Mouse (Mus musculus) MEL (cell line): ENCODE data around the gene Myo3a. TPM values are rescaled to one million over a fixed set of nuclear protein-coding genes. Genes with fewer than 3 reads are reported as not detected.

Experiments
- DNase-seq: peaks from one replicate; pipeline ENCODE4 v3.0.0; 2011; ENCODE audit warnings: low read depth, low spot score
- H3K27ac ChIP-seq: 2 replicates; pipeline ENCODE4 v1.5.1; 2012; ENCODE audit warnings: low read depth, mild to moderate bottlenecking, control low read depth, low read length, moderate library complexity; ENCODE audit not compliant: control insufficient read depth
- H3K27me3 ChIP-seq, 2 experiments: fragments of 150-350 bp in 1 of 2; sonication (generic) in 1 of 2; 2 replicates each; pipeline ENCODE4 v1.6.1; 2012; ENCODE audit warnings: low read length in 2 of 2, mild to moderate bottlenecking in 2 of 2, improper control_type of control experiment in 1 of 2, moderate library complexity in 1 of 2; ENCODE audit not compliant: insufficient read depth in 2 of 2, control insufficient read depth in 1 of 2
- H3K36me3 ChIP-seq, 2 experiments: 2 replicates each; pipeline ENCODE4 v1.6.1; 2012 to 2014; ENCODE audit warnings: low read length in 2 of 2, improper control_type of control experiment in 1 of 2, inconsistent platforms in 1 of 2, mild to moderate bottlenecking in 1 of 2; ENCODE audit not compliant: insufficient read depth in 2 of 2, control insufficient read depth in 1 of 2
- H3K4me1 ChIP-seq, 2 experiments: fragments of 150-350 bp in 1 of 2; sonication (generic) in 1 of 2; 2 replicates each; pipeline ENCODE4 v1.6.1; 2012; ENCODE audit warnings: low read length in 2 of 2, improper control_type of control experiment in 1 of 2, mild to moderate bottlenecking in 1 of 2; ENCODE audit not compliant: insufficient read depth in 2 of 2, control insufficient read depth in 1 of 2
- H3K4me3 ChIP-seq, 2 experiments: fragments of 150-350 bp in 1 of 2; sonication (generic) in 1 of 2; 2 replicates each; pipeline ENCODE4 v1.5.1; 2012; ENCODE audit warnings: low read depth in 2 of 2, low read length in 2 of 2, mild to moderate bottlenecking in 2 of 2, moderate library complexity in 2 of 2, control low read depth in 1 of 2, improper control_type of control experiment in 1 of 2; ENCODE audit not compliant: control insufficient read depth in 1 of 2, insufficient read depth in 1 of 2
- H3K79me2 ChIP-seq: 2 replicates; pipeline ENCODE4 v1.6.1; 2012; ENCODE audit warnings: mild to moderate bottlenecking, low read length, moderate library complexity; ENCODE audit not compliant: control insufficient read depth, poor library complexity, insufficient read depth
- H3K9ac ChIP-seq: 2 replicates; pipeline ENCODE4 v1.6.1; 2012; ENCODE audit warnings: low read depth, mild to moderate bottlenecking, control low read depth, low read length, moderate library complexity; ENCODE audit not compliant: control insufficient read depth, poor library complexity, severe bottlenecking
- H3K9me3 ChIP-seq: fragments of 150-350 bp; sonication (generic); replicated peaks from 2 replicates; pipeline ENCODE4 v1.6.1; 2012; ENCODE audit warnings: mild to moderate bottlenecking, low read length, improper control_type of control experiment, moderate library complexity; ENCODE audit not compliant: insufficient read depth
- CHD2 ChIP-seq: IDR thresholded peaks from 2 replicates; pipeline ENCODE4 v1.6.1; 2011; ENCODE audit warnings: low read length, improper control_type of control experiment
- E2F4 ChIP-seq: IDR thresholded peaks from 2 replicates; pipeline ENCODE4 v1.6.1; 2011; ENCODE audit warnings: low read depth, low read length, improper control_type of control experiment, borderline replicate concordance
- ELF1 ChIP-seq: IDR thresholded peaks from 2 replicates; pipeline ENCODE4 v1.6.1; 2014; ENCODE audit warnings: low read depth, mild to moderate bottlenecking, inconsistent platforms, low read length, improper control_type of control experiment, moderate library complexity
- EP300 ChIP-seq, 2 experiments: IDR thresholded peaks; 2 replicates each; pipeline ENCODE4 v1.6.1; 2011; ENCODE audit warnings: improper control_type of control experiment in 2 of 2, low read length in 2 of 2, low read depth in 1 of 2, mild to moderate bottlenecking in 1 of 2
- ETS1 ChIP-seq: IDR thresholded peaks from 2 replicates; pipeline ENCODE4 v1.6.1; 2012; ENCODE audit warnings: low read depth, mild to moderate bottlenecking, inconsistent platforms, low read length, improper control_type of control experiment, moderate library complexity
- GATA1 ChIP-seq: IDR thresholded peaks from 2 replicates; pipeline ENCODE4 v1.6.1; 2011; ENCODE audit warnings: low read depth, low read length, improper control_type of control experiment
- MAFK ChIP-seq: IDR thresholded peaks from 2 replicates; pipeline ENCODE4 v1.6.1; 2011; ENCODE audit warnings: low read depth, mild to moderate bottlenecking, low read length, improper control_type of control experiment, borderline replicate concordance
- MAX ChIP-seq: IDR thresholded peaks from 2 replicates; pipeline ENCODE4 v1.6.1; 2011; ENCODE audit warnings: low read length, improper control_type of control experiment
- MAZ ChIP-seq: IDR thresholded peaks from 2 replicates; pipeline ENCODE4 v1.6.1; 2012; ENCODE audit warnings: low read depth, mild to moderate bottlenecking, inconsistent platforms, low read length, improper control_type of control experiment
- MEF2A ChIP-seq: IDR thresholded peaks from 2 replicates; pipeline ENCODE4 v1.6.1; 2014; ENCODE audit warnings: low read depth, mild to moderate bottlenecking, inconsistent platforms, low read length, improper control_type of control experiment; ENCODE audit not compliant: poor library complexity, insufficient replicate concordance, severe bottlenecking; ENCODE audit errors: extremely low read depth
- MYB ChIP-seq: IDR thresholded peaks from 2 replicates; pipeline ENCODE4 v1.6.1; 2011; ENCODE audit warnings: mild to moderate bottlenecking, low read depth, low read length, improper control_type of control experiment
- MYC ChIP-seq: IDR thresholded peaks from 2 replicates; pipeline ENCODE4 v1.6.1; 2011; ENCODE audit warnings: low read depth, mild to moderate bottlenecking, low read length, improper control_type of control experiment, moderate library complexity
- NELFE ChIP-seq: IDR thresholded peaks from 2 replicates; pipeline ENCODE4 v1.6.1; 2011; ENCODE audit warnings: low read depth, low read length, improper control_type of control experiment
- NRF1 ChIP-seq: IDR thresholded peaks from 2 replicates; pipeline ENCODE4 v1.6.1; 2014; ENCODE audit warnings: low read depth, mild to moderate bottlenecking, inconsistent platforms, low read length, improper control_type of control experiment, moderate library complexity; ENCODE audit not compliant: poor library complexity, insufficient read depth, severe bottlenecking
- POLR2A ChIP-seq, 2 experiments: IDR thresholded peaks; 2 replicates each; pipeline ENCODE4 v1.6.1; 2011 to 2012; ENCODE audit warnings: low read length in 2 of 2, mild to moderate bottlenecking in 2 of 2, control low read depth in 1 of 2, improper control_type of control experiment in 1 of 2, low read depth in 1 of 2, moderate library complexity in 1 of 2; ENCODE audit not compliant: control insufficient read depth in 1 of 2, insufficient read depth in 1 of 2, poor library complexity in 1 of 2
- POLR2AphosphoS5 ChIP-seq: IDR thresholded peaks from 2 replicates; pipeline ENCODE4 v1.6.1; 2012; ENCODE audit warnings: low read depth, borderline replicate concordance, mild to moderate bottlenecking, inconsistent platforms, low read length, moderate library complexity, mixed read lengths
- RAD21 ChIP-seq: IDR thresholded peaks from 2 replicates; pipeline ENCODE4 v1.6.1; 2011; ENCODE audit warnings: mild to moderate bottlenecking, low read depth, low read length, improper control_type of control experiment
- TBP ChIP-seq: IDR thresholded peaks from 2 replicates; pipeline ENCODE4 v1.8.0; 2011; ENCODE audit warnings: low read depth, low read length, improper control_type of control experiment
- TCF12 ChIP-seq: IDR thresholded peaks from 2 replicates; pipeline ENCODE4 v1.6.1; 2014; ENCODE audit warnings: low read depth, mild to moderate bottlenecking, inconsistent platforms, low read length, improper control_type of control experiment, moderate library complexity
- UBTF ChIP-seq: IDR thresholded peaks from 2 replicates; pipeline ENCODE4 v1.6.1; 2012; ENCODE audit warnings: low read depth, mild to moderate bottlenecking, inconsistent platforms, low read length, improper control_type of control experiment, moderate library complexity, borderline replicate concordance; ENCODE audit not compliant: insufficient read depth
- USF1 ChIP-seq: IDR thresholded peaks from 2 replicates; pipeline ENCODE4 v1.6.1; 2014; ENCODE audit warnings: low read depth, mild to moderate bottlenecking, inconsistent platforms, low read length, improper control_type of control experiment, moderate library complexity
- USF2 ChIP-seq, 2 experiments: IDR thresholded peaks; 2 replicates each; pipeline ENCODE4 v1.6.1; 2011 to 2012; ENCODE audit warnings: improper control_type of control experiment in 2 of 2, low read length in 2 of 2, borderline replicate concordance in 1 of 2, inconsistent platforms in 1 of 2, low read depth in 1 of 2, mild to moderate bottlenecking in 1 of 2; ENCODE audit not compliant: insufficient read depth in 1 of 2
- ZC3H11A ChIP-seq: IDR thresholded peaks from 2 replicates; pipeline ENCODE4 v1.6.1; 2012; ENCODE audit warnings: low read depth, mild to moderate bottlenecking, inconsistent platforms, low read length, improper control_type of control experiment
- ZMIZ1 ChIP-seq: IDR thresholded peaks from 2 replicates; pipeline ENCODE4 v1.6.1; 2012; ENCODE audit warnings: low read depth, mild to moderate bottlenecking, inconsistent platforms, low read length, improper control_type of control experiment, moderate library complexity
- ZNF384 ChIP-seq: IDR thresholded peaks from 2 replicates; pipeline ENCODE4 v1.6.1; 2012; ENCODE audit warnings: low read depth, mild to moderate bottlenecking, inconsistent platforms, low read length, improper control_type of control experiment
- polyA plus RNA-seq, 2 experiments: library from polyadenylated mRNA; stranded (reverse) in 1 of 2; unstranded in 1 of 2; fragments of >175 nt in 1 of 2; fragments of >200 nt in 1 of 2; gene quantifications; 2 replicates each; pipeline versions ENCODE4 v1.2.1 to v1.2.4; 2012; ENCODE audit warnings: low replicate concordance in 2 of 2, low read depth in 1 of 2; ENCODE audit not compliant: insufficient read length in 2 of 2, insufficient read depth in 1 of 2, missing spikeins in 1 of 2
- total RNA-seq: library from RNA; depleted of rRNA; stranded (reverse); fragments of 300-350 nt; gene quantifications from 2 replicates; pipeline ENCODE4 v1.2.3, GENCODE M21; 2012

Myo3a gene
- total and polyA plus RNA-seq, 3 experiments = not detected

DNA sequence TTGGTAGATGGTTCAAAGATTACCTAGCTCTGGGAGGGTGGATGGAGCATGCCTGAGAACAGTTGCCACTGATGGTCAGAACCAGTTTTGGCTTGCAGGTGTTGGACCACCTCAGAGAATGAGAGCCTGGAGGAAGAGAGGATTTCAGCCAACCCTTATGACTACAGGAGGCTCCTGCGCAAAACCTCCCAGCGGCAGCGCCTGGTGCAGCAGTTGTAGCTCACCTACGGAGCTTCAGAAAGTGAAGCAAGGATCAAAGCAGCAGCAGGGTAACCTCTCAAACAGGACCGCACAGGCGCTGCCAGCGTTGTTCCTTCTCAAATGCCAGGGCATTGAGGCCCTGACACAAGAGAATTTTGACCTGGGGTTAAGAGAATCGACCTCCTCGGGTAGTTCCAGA lies 390.6 kb downstream of the Myo3a start:
- H3K4me1 ChIP-seq = no peaks in the 10 kb centered on the region
- no peak overlapping the region for H3K9ac ChIP-seq
- H3K4me3 ChIP-seq = no peak overlapping the region
- no peaks in the 10 kb centered on the region for H3K36me3 ChIP-seq
- no peak for DNase-seq
- no peaks in the 10 kb centered on the region for H3K27me3 ChIP-seq
- H3K79me2 ChIP-seq = no peaks in the 10 kb centered on the region
- TF ChIP-seq ELF1 (no peak), MAX (no peak), ETS1 (no peak), ZNF384 (no peak), ZMIZ1 (no peak), ZC3H11A (no peak), MAZ (no peak), USF1 (no peak), TBP (no peak), CHD2 (no peak), TCF12 (no peak), MYB (no peak), RAD21 (no peak), NRF1 (no peak), MEF2A (no peak), POLR2A (IDR thresholded peaks at IDR 0.05; ENCODE audit: control insufficient read depth in 1 of 2, insufficient read depth in 1 of 2, low read depth in 1 of 2, low read length in 2 of 2, poor library complexity in 1 of 2) (no peak), USF2 (IDR thresholded peaks at IDR 0.05; ENCODE audit: borderline replicate concordance in 1 of 2, insufficient read depth in 1 of 2, low read depth in 1 of 2, low read length in 2 of 2) (no peak), MYC (no peak), UBTF (no peak), GATA1 (no peak)
- H3K9me3 ChIP-seq = no peaks in the 10 kb centered on the region
- H3K27ac ChIP-seq = no peak overlapping the region

DNA sequence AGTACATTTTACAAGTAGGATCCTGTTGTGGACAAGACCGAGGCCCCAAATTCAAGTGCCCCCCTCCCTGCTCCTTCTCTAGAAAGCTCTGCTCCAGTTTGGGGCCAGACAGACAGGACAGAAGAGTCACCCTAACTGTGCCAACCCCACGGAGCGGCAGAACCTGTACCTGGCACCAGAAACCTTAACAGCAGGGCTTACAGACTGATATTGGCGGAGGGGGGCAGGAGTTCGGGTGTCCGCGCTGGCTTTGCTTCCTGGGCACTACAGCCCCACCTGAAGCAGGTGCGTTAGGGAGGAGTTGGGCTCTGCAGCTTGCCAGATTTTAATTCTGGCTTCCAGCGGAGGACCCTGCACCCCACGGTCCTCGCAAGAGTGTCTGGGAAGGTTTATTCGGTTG lies 392.1 kb downstream of the Myo3a start:
- no peaks in the 10 kb centered on the region for H3K27me3 ChIP-seq
- H3K4me3 ChIP-seq = no peak overlapping the region
- no peak overlapping the region for H3K27ac ChIP-seq
- no peak for DNase-seq
- no peaks in the 10 kb centered on the region for H3K79me2 ChIP-seq
- no peaks in the 10 kb centered on the region for H3K4me1 ChIP-seq
- no peaks in the 10 kb centered on the region for H3K9me3 ChIP-seq
- TF ChIP-seq POLR2AphosphoS5 (no peak), NELFE (no peak), ZNF384 (no peak), USF2 (IDR thresholded peaks at IDR 0.05; ENCODE audit: borderline replicate concordance in 1 of 2, insufficient read depth in 1 of 2, low read depth in 1 of 2, low read length in 2 of 2) (no peak), MAFK (no peak), EP300 (IDR thresholded peaks at IDR 0.05; ENCODE audit: low read depth in 1 of 2, low read length in 2 of 2) (no peak), E2F4 (no peak), POLR2A (IDR thresholded peaks at IDR 0.05; ENCODE audit: control insufficient read depth in 1 of 2, insufficient read depth in 1 of 2, low read depth in 1 of 2, low read length in 2 of 2, poor library complexity in 1 of 2) (no peak)
- H3K9ac ChIP-seq = no peak overlapping the region
- H3K36me3 ChIP-seq = no peaks in the 10 kb centered on the region
